Mouse (Mus musculus): ENCODE results near the gene Nfia. TPM values are rescaled to one million over a fixed set of nuclear protein-coding genes. Genes with fewer than 3 reads are reported as not detected.

The Nfia gene
- polyA plus RNA-seq, 2 experiments: 51.9 to 71.2 TPM

DNA sequence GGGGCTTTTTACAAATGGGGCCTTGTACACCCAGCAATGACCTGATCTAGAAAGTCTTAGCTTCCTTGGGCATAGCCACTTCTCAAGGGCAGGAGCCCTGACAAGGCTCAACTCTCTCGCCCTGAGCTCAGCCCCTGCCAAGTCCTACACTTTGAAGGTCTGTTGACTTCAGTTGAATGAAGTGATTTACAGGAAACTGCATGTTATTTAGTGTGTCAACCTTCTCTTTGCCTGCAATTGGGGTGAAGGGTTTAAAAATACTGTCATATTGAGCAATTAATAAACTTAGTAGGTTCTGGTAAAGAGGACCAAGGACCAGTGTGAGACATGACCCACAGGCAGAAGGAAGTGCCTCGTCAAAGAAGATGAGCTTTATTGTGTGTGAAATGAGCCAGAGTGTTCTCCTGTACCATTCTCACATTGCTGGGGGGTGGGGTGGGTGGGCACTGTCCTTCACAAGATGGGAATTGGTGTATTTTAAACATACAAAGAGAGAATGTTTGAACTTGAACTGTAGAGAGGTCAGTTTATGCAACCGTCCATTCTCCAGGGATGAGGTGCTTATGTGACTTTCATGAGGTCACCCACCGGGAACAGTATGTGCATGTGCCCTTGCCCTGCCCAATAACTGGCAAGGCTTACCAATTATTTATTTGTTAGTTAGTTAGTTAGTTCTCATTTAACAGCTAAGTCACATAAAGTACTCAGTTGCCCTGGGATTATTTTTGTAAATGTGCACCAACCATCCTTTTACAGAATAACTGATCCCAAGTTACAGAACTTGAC lies 48.1 kb downstream of the Nfia start:
- ATAC-seq (ENCODE audit: low FRiP score, low read depth): no peak
- WGBS: 72% methylated on average over 4 of the region's 4 CpGs
- H3K4me2 ChIP-seq (replicated peaks; ENCODE audit: low read depth, low read length, severe bottlenecking): no peak overlapping the region

DNA sequence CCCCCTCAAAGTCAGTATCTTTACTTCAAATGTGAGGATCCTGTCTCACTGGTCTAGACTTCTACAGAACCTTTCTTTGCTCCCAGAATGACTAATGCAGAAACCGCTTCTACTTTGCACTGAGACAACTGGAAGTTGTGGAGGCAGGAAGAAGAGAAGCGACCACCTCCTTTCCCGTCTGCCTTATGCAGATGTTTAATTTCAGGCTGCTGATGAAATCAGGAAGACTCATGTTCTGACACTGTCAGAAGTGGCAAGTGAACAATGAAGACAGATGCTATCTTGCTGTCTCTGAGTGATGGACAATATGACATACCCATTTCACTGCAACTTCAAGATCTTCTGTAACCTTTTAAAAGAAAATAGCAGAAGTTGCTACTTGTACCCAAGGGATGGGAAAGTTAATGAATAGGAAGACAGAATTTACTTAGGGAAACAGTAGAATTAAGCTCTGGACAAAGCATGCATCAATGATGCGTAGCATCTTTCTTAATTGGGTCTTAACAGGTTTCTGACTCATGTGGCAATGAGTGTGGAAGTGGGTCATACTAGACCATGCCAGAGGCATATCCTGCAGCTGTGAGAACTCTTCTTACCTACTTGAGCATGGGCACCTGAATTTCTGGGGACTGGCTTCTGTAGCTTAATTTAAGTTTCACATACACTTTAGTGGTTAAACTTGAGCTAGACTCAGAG lies 49.2 kb downstream of the Nfia start:
- no peak for ATAC-seq (ENCODE audit: low FRiP score, low read depth)
- TF ChIP-seq POLR2A (IDR thresholded peaks at IDR 0.05; ENCODE audit: borderline replicate concordance, extremely low read depth, insufficient read depth, insufficient read length): no peak
- no peak overlapping the region for H3K4me2 ChIP-seq (replicated peaks; ENCODE audit: low read depth, low read length, severe bottlenecking)
- DNase-seq (ENCODE audit: low spot score): no peak
- no peaks in the 10 kb centered on the region for H3K9me3 ChIP-seq (ENCODE audit: control insufficient read depth, low read length)
- no peaks in the 10 kb centered on the region for H3K27me3 ChIP-seq (ENCODE audit: control insufficient read depth, insufficient read depth, low read length)
- H3K27ac ChIP-seq (replicated peaks; ENCODE audit: low read depth, low read length): no peak overlapping the region
- no peak overlapping the region for H3K9ac ChIP-seq (ENCODE audit: low read depth, low read length, severe bottlenecking)
- peaks cover 6% of the 10 kb centered on the region; the same call in 1 of the 2 replicates for H3K4me1 ChIP-seq (ENCODE audit: control insufficient read depth, insufficient read depth, low read length)
- H3K36me3 ChIP-seq (ENCODE audit: control insufficient read depth, insufficient read depth, low read length): peaks cover 4% of the 10 kb centered on the region
- WGBS: 84% methylated on average over 4 of the region's 4 CpGs
- H3K4me3 ChIP-seq (replicated peaks; ENCODE audit: low read length): no peak overlapping the region

More for the DNA sequence above, 48.1 kb downstream of the Nfia start:
- no peak for DNase-seq (ENCODE audit: low spot score)
- 0 out of 2 replicates have a peak, but pooled peaks cover 2% of the 10 kb centered on the region for H3K4me1 ChIP-seq (ENCODE audit: control insufficient read depth, insufficient read depth, low read length)
- no peak for TF ChIP-seq POLR2A (IDR thresholded peaks at IDR 0.05; ENCODE audit: borderline replicate concordance, extremely low read depth, insufficient read depth, insufficient read length)
- H3K27ac ChIP-seq (replicated peaks; ENCODE audit: low read depth, low read length): no peak overlapping the region
- no peaks in the 10 kb centered on the region for H3K9me3 ChIP-seq (ENCODE audit: control insufficient read depth, low read length)
- no peaks in the 10 kb centered on the region for H3K27me3 ChIP-seq (ENCODE audit: control insufficient read depth, insufficient read depth, low read length)
- H3K4me3 ChIP-seq (replicated peaks; ENCODE audit: low read length): no peak overlapping the region
- H3K36me3 ChIP-seq (ENCODE audit: control insufficient read depth, insufficient read depth, low read length): peaks cover 4% of the 10 kb centered on the region
- H3K9ac ChIP-seq (ENCODE audit: low read depth, low read length, severe bottlenecking): no peak overlapping the region

DNA sequence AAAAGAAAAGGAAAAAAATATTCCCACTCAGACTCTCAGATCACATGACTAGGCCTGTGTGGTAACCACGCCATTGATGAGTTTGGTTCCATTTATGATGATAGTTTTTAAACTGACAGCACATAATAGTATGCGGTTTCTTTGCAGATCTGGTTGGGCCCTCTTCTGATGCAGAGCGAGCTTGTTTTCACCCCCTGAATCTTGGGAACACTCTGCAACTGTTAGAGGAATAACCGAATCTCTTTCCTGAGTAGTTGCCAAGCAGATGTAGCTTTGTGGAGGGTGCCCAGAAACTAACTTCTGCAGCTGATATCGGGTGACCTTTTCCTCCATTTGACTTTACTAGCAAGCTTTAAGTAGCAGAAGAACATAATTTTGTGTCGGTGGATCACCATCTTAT lies 51.0 kb downstream of the Nfia start:
- no peak overlapping the region for H3K9ac ChIP-seq (ENCODE audit: low read depth, low read length, severe bottlenecking)
- no peaks in the 10 kb centered on the region for H3K27me3 ChIP-seq (ENCODE audit: control insufficient read depth, insufficient read depth, low read length)
- no peak overlapping the region for H3K27ac ChIP-seq (replicated peaks; ENCODE audit: low read depth, low read length)
- TF ChIP-seq POLR2A (IDR thresholded peaks at IDR 0.05; ENCODE audit: borderline replicate concordance, extremely low read depth, insufficient read depth, insufficient read length): no peak
- ATAC-seq (ENCODE audit: low FRiP score, low read depth) (no peak), DNase-seq (ENCODE audit: low spot score) (no peak)
- peaks cover 17% of the 10 kb centered on the region; the same call in 1 of the 2 replicates for H3K4me1 ChIP-seq (ENCODE audit: control insufficient read depth, insufficient read depth, low read length)
- H3K36me3 ChIP-seq (ENCODE audit: control insufficient read depth, insufficient read depth, low read length): peaks cover 4% of the 10 kb centered on the region
- H3K4me2 ChIP-seq (replicated peaks; ENCODE audit: low read depth, low read length, severe bottlenecking): no peak overlapping the region
- no peaks in the 10 kb centered on the region for H3K9me3 ChIP-seq (ENCODE audit: control insufficient read depth, low read length)
- no peak overlapping the region for H3K4me3 ChIP-seq (replicated peaks; ENCODE audit: low read length)
- WGBS: 82% methylated on average over 6 of the region's 6 CpGs

DNA sequence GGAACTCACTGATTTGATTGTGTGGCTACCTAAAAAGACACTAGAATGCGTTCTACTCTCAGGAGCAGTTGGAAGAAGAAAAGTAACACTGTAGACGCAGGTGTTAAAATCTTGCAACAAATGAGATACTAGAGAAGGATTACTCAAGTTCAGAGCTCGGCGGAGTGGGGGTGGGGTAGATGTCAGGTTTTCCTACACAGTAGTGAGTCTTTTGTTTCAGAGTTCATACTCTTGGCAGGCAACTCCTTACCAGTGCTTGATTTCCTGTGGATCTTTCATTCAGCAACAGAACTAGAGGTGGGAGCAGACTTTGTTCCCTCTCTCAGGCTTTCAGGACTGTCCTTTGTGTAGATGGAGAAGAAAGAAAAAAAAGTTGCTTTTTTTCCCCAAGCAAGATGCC lies 51.9 kb downstream of the Nfia start:
- peaks cover 19% of the 10 kb centered on the region; the same call in 1 of the 2 replicates for H3K4me1 ChIP-seq (ENCODE audit: control insufficient read depth, insufficient read depth, low read length)
- ATAC-seq (ENCODE audit: low FRiP score, low read depth): no peak
- TF ChIP-seq POLR2A (IDR thresholded peaks at IDR 0.05; ENCODE audit: borderline replicate concordance, extremely low read depth, insufficient read depth, insufficient read length): no peak

DNA sequence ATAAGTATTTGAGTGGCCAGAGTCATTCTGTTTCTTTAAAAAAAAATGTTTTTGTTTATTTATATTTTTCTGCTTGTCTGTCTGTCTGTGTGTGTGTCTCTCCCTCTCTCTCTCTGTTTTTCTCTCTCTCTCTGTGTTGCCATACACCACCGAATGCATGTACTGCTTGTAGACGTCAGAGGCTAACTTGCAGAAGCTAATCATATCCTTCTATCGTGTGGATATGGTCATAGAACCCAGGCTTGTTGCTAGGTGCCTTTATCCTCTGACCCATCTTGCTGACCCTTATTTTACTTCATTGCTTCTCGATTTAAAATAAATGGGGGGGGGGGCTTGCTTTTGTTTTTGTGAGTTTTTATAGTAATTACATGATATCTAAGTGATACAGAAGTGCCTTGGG lies 52.9 kb downstream of the Nfia start:
- WGBS: 86% methylated on average over 4 of the region's 4 CpGs
- Histone ChIP-seq H3K27ac (replicated peaks; ENCODE audit: low read depth, low read length) (no peak overlapping the region), H3K4me2 (replicated peaks; ENCODE audit: low read depth, low read length, severe bottlenecking) (no peak overlapping the region), H3K4me1 (ENCODE audit: control insufficient read depth, insufficient read depth, low read length) (peaks cover 19% of the 10 kb centered on the region; the same call in 1 of the 2 replicates), H3K9ac (ENCODE audit: low read depth, low read length, severe bottlenecking) (no peak overlapping the region), H3K9me3 (ENCODE audit: control insufficient read depth, low read length) (no peaks in the 10 kb centered on the region), H3K27me3 (ENCODE audit: control insufficient read depth, insufficient read depth, low read length) (no peaks in the 10 kb centered on the region), H3K36me3 (ENCODE audit: control insufficient read depth, insufficient read depth, low read length) (0 out of 2 replicates have a peak, but pooled peaks cover 3% of the 10 kb centered on the region), H3K4me3 (replicated peaks; ENCODE audit: low read length) (no peak overlapping the region)
- ATAC-seq (ENCODE audit: low FRiP score, low read depth): no peak
- no peak for DNase-seq (ENCODE audit: low spot score)
- no peak for TF ChIP-seq POLR2A (IDR thresholded peaks at IDR 0.05; ENCODE audit: borderline replicate concordance, extremely low read depth, insufficient read depth, insufficient read length)

More for the DNA sequence above, 51.9 kb downstream of the Nfia start:
- no peaks in the 10 kb centered on the region for H3K36me3 ChIP-seq (ENCODE audit: control insufficient read depth, insufficient read depth, low read length)
- WGBS: 69% methylated on average over 4 of the region's 4 CpGs
- H3K4me3 ChIP-seq (replicated peaks; ENCODE audit: low read length): no peak overlapping the region
- H3K9ac ChIP-seq (ENCODE audit: low read depth, low read length, severe bottlenecking): no peak overlapping the region
- H3K27ac ChIP-seq (replicated peaks; ENCODE audit: low read depth, low read length): no peak overlapping the region
- no peaks in the 10 kb centered on the region for H3K27me3 ChIP-seq (ENCODE audit: control insufficient read depth, insufficient read depth, low read length)
- no peaks in the 10 kb centered on the region for H3K9me3 ChIP-seq (ENCODE audit: control insufficient read depth, low read length)
- no peak for DNase-seq (ENCODE audit: low spot score)
- H3K4me2 ChIP-seq (replicated peaks; ENCODE audit: low read depth, low read length, severe bottlenecking): no peak overlapping the region

Measured in limb, embryonic 14.5 days (tissue).